Mouse (Mus musculus): ENCODE measurements around the gene Imp3. TPM values are rescaled to one million over a fixed set of nuclear protein-coding genes. Genes with fewer than 3 reads are reported as not detected.

Imp3 gene
- 71.2 and 74.5 TPM in 2 replicates for polyA plus RNA-seq (2015; fragmentation: Nextera tagmentation; extraction: Ambion mirVana)

GRCm38 (mm10) chr9:56937223-56938160 lies at the start of gene Imp3:
Gene Imp3, plus strand, starts transcription at chr9:56937475.
- peak within 1 kb of the TSS; percentile 91 for H3K27ac ChIP-seq
- peak within 1 kb of the TSS; percentile 74 for H3K9ac ChIP-seq
- peak within 1 kb of the TSS; percentile 83 for H3K4me2 ChIP-seq (replicated peaks)
- H3K4me1 ChIP-seq (replicated peaks), result peaks cover 6% of the 10 kb centered on the region; the same call in 1 of the 2 replicates
- H3K27me3 ChIP-seq (replicated peaks), result no peaks in the 10 kb centered on the region
- under 1% methylated on average over 73 of the region's 73 CpGs for WGBS
- ATAC-seq, result peak; percentile 97
- no peaks in the 10 kb centered on the region for H3K36me3 ChIP-seq
- H3K4me3 ChIP-seq (replicated peaks), result peak within 1 kb of the TSS; percentile 78
- no peaks in the 10 kb centered on the region for H3K9me3 ChIP-seq

GRCm38 (mm10) chr9:56887581-56887980 lies 49.7 kb upstream of the Imp3 start:
- 0 out of 2 replicates have a peak, but pooled peaks cover 14% of the 10 kb centered on the region for H3K36me3 ChIP-seq
- no peaks in the 10 kb centered on the region for H3K9me3 ChIP-seq
- peaks cover 4% of the 10 kb centered on the region; the same call in 1 of the 2 replicates for H3K27me3 ChIP-seq (replicated peaks)
- no peak overlapping the region for H3K4me3 ChIP-seq (replicated peaks)
- no peak overlapping the region for H3K27ac ChIP-seq
- 95% methylated on average over 16 of the region's 16 CpGs for WGBS
- H3K4me1 ChIP-seq (replicated peaks), result peaks cover 16% of the 10 kb centered on the region
- no peak overlapping the region for H3K4me2 ChIP-seq (replicated peaks)
- no peak overlapping the region for H3K9ac ChIP-seq
- no peak for ATAC-seq

- Histone ChIP-seq H3K4me2 (replicated peaks) (peak overlapping the region; percentile 52), H3K9me3 (no peaks in the 10 kb centered on the region), H3K27ac (no peak overlapping the region), H3K36me3 (0 out of 2 replicates have a peak, but pooled peaks cover 10% of the 10 kb centered on the region), H3K4me1 (replicated peaks) (peaks cover 5% of the 10 kb centered on the region; the same call in 1 of the 2 replicates), H3K9ac (no peak overlapping the region), H3K4me3 (replicated peaks) (no peak overlapping the region), H3K27me3 (replicated peaks) (peaks cover 4% of the 10 kb centered on the region; the same call in 1 of the 2 replicates)
- peak; percentile 63 for ATAC-seq
- 19% methylated on average over 14 of the region's 14 CpGs for WGBS
Observed at GRCm38 (mm10) chr9:56889817-56890216, 47.5 kb upstream of the Imp3 start.

- no peaks in the 10 kb centered on the region for H3K9me3 ChIP-seq
- H3K27me3 ChIP-seq (replicated peaks), result peaks cover 4% of the 10 kb centered on the region; the same call in 1 of the 2 replicates
- no peak for ATAC-seq
- WGBS, result 69% methylated on average over 11 of the region's 11 CpGs
- H3K4me3 ChIP-seq (replicated peaks), result no peak overlapping the region
- no peak overlapping the region for H3K27ac ChIP-seq
- no peak overlapping the region for H3K4me2 ChIP-seq (replicated peaks)
- 0 out of 2 replicates have a peak, but pooled peaks cover 4% of the 10 kb centered on the region for H3K36me3 ChIP-seq
- H3K9ac ChIP-seq, result no peak overlapping the region
- H3K4me1 ChIP-seq (replicated peaks), result peaks cover 5% of the 10 kb centered on the region; the same call in 1 of the 2 replicates
Observed at GRCm38 (mm10) chr9:56890522-56891250, 46.6 kb upstream of the Imp3 start.

- H3K27ac ChIP-seq, result peak overlapping the region; percentile 3; the same call in 1 of the 2 replicates
- H3K27me3 ChIP-seq (replicated peaks), result peaks cover 4% of the 10 kb centered on the region; the same call in 1 of the 2 replicates
- H3K9ac ChIP-seq, result 0 out of 2 replicates have a peak overlapping the region, but pooled peaks have one; percentile 21
- H3K4me1 ChIP-seq (replicated peaks), result peaks cover 5% of the 10 kb centered on the region; the same call in 1 of the 2 replicates
- H3K4me3 ChIP-seq (replicated peaks), result no peak overlapping the region
- peak overlapping the region; percentile 43; the same call in 1 of the 2 replicates for H3K4me2 ChIP-seq (replicated peaks)
- H3K36me3 ChIP-seq, result 0 out of 2 replicates have a peak, but pooled peaks cover 4% of the 10 kb centered on the region
- ATAC-seq, result peak; percentile 66
- no peaks in the 10 kb centered on the region for H3K9me3 ChIP-seq
- WGBS, result 32% methylated on average over 12 of the region's 12 CpGs
Observed at GRCm38 (mm10) chr9:56891517-56892011, 45.7 kb upstream of the Imp3 start.

GRCm38 (mm10) chr9:56892111-56892510 lies 45.2 kb upstream of the Imp3 start:
- peaks cover 4% of the 10 kb centered on the region; the same call in 1 of the 2 replicates for H3K27me3 ChIP-seq (replicated peaks)
- H3K9me3 ChIP-seq, result no peaks in the 10 kb centered on the region
- no peak overlapping the region for H3K4me2 ChIP-seq (replicated peaks)
- 0 out of 2 replicates have a peak, but pooled peaks cover 4% of the 10 kb centered on the region for H3K36me3 ChIP-seq
- no peak overlapping the region for H3K9ac ChIP-seq
- ATAC-seq, result no peak
- H3K4me1 ChIP-seq (replicated peaks), result peaks cover 5% of the 10 kb centered on the region; the same call in 1 of the 2 replicates
- WGBS, result 92% methylated on average over 10 of the region's 10 CpGs
- H3K27ac ChIP-seq, result 0 out of 2 replicates have a peak overlapping the region, but pooled peaks have one; percentile 3
- H3K4me3 ChIP-seq (replicated peaks), result no peak overlapping the region

GRCm38 (mm10) chr9:56893313-56893712 lies 44.0 kb upstream of the Imp3 start:
- Histone ChIP-seq H3K9ac (no peak overlapping the region), H3K4me2 (replicated peaks) (no peak overlapping the region), H3K27me3 (replicated peaks) (peaks cover 4% of the 10 kb centered on the region; the same call in 1 of the 2 replicates), H3K27ac (no peak overlapping the region), H3K4me1 (replicated peaks) (peaks cover 5% of the 10 kb centered on the region; the same call in 1 of the 2 replicates), H3K36me3 (0 out of 2 replicates have a peak, but pooled peaks cover 4% of the 10 kb centered on the region), H3K9me3 (no peaks in the 10 kb centered on the region), H3K4me3 (replicated peaks) (no peak overlapping the region)
- WGBS, result 78% methylated on average over 8 of the region's 8 CpGs
- ATAC-seq, result no peak

- Histone ChIP-seq H3K27ac (no peak overlapping the region), H3K9me3 (no peaks in the 10 kb centered on the region), H3K36me3 (0 out of 2 replicates have a peak, but pooled peaks cover 4% of the 10 kb centered on the region), H3K27me3 (replicated peaks) (peaks cover 4% of the 10 kb centered on the region; the same call in 1 of the 2 replicates), H3K4me1 (replicated peaks) (peaks cover 5% of the 10 kb centered on the region; the same call in 1 of the 2 replicates), H3K4me2 (replicated peaks) (no peak overlapping the region), H3K4me3 (replicated peaks) (no peak overlapping the region), H3K9ac (no peak overlapping the region)
- no peak for ATAC-seq
- WGBS, result 20% methylated on average over 3 of the region's 3 CpGs
Observed at GRCm38 (mm10) chr9:56894006-56894405, 43.3 kb upstream of the Imp3 start.

- H3K4me1 ChIP-seq (replicated peaks), result peaks cover 2% of the 10 kb centered on the region
- 89% methylated on average over 12 of the region's 12 CpGs for WGBS
- no peak for ATAC-seq
- H3K36me3 ChIP-seq, result 0 out of 2 replicates have a peak, but pooled peaks cover 4% of the 10 kb centered on the region
- H3K4me3 ChIP-seq (replicated peaks), result no peak overlapping the region
- H3K27me3 ChIP-seq (replicated peaks), result peaks cover 4% of the 10 kb centered on the region; the same call in 1 of the 2 replicates
- H3K9ac ChIP-seq, result no peak overlapping the region
- H3K4me2 ChIP-seq (replicated peaks), result no peak overlapping the region
- H3K9me3 ChIP-seq, result no peaks in the 10 kb centered on the region
- no peak overlapping the region for H3K27ac ChIP-seq
Observed at GRCm38 (mm10) chr9:56896779-56897178, 40.5 kb upstream of the Imp3 start.

- Histone ChIP-seq H3K9me3 (no peaks in the 10 kb centered on the region), H3K4me2 (replicated peaks) (no peak overlapping the region), H3K27me3 (replicated peaks) (no peaks in the 10 kb centered on the region), H3K9ac (no peak overlapping the region), H3K36me3 (no peaks in the 10 kb centered on the region), H3K4me1 (replicated peaks) (peaks cover 2% of the 10 kb centered on the region), H3K4me3 (replicated peaks) (no peak overlapping the region), H3K27ac (no peak overlapping the region)
- ATAC-seq, result no peak
- WGBS, result 75% methylated on average over 11 of the region's 11 CpGs
Observed at GRCm38 (mm10) chr9:56899409-56899808, 37.9 kb upstream of the Imp3 start.

- Histone ChIP-seq H3K27ac (no peak overlapping the region), H3K36me3 (no peaks in the 10 kb centered on the region)
- ATAC-seq, result no peak
Observed at GRCm38 (mm10) chr9:56900060-56900459, 37.2 kb upstream of the Imp3 start.

More at GRCm38 (mm10) chr9:56900060-56900459, 37.2 kb upstream of the Imp3 start:
- Histone ChIP-seq H3K4me2 (replicated peaks) (no peak overlapping the region), H3K9ac (no peak overlapping the region), H3K4me3 (replicated peaks) (no peak overlapping the region), H3K4me1 (replicated peaks) (peaks cover 2% of the 10 kb centered on the region), H3K9me3 (no peaks in the 10 kb centered on the region), H3K27me3 (replicated peaks) (no peaks in the 10 kb centered on the region)

All from intestine, embryonic 15.5 days (tissue).